Mouse (Mus musculus) urinary bladder, adult 18-20 months (tissue): ENCODE data around the gene Clta.
A peak's percentile ranks its signal among the peaks of the same experiment; 100 is the strongest.

Experiments used
- DNase-seq, 2 experiments: peaks; one replicate each; pipeline ENCODE4 v3.0.0; 2022; ENCODE audit warnings: low spot score in 2 of 2, mixed read lengths in 2 of 2

Clta gene

DNA sequence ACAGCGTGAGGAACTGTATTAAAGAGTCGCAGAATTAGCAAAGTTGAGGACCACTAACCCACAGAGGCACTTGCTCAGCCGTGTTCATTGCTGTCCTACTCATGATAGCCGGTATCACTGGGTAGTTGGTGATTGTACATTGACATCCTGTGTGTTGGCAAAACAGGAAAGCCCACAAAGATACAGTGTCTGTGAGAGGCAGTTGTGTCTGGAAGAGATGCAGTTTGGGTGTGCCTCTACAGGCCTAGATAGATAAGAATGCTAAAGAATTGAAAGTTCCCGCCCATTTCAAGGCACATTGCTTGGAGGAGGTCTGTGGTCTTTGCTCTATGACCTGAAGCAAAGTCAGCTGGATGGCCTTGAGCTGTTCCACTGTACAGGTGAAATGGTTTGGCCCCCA is at the start of gene Clta:
TSS of gene Clta (plus strand) at position 327 of the 400 bp plus-strand sequence.
- DNase-seq: no peak

DNA sequence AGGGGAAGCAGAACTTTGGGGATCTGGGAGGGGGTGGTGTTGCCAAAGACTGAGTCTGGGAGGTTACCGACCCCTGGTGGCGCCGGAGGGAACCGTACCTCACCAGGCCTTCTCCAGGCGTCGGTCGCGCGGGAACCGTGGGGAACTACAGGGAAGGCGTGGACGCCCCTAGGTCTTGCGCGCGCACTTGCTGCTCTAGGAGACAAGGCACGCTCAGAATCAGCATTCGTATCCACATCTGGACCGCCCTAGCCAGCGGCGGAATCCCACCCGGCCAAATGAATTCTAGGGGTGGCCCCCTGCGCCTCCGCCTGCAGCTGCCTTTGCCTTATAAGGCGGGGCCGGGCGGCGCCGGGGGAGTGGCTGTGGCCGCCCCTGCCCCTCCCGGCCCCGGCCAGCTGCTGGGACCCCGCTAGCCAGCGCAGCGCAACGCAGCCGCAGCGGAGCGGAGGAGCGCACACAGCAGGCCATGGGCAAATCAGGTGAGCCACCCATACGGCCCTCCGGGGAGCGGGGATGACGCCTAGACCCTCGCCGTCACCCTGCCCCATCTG is 46.9 kb upstream of the Clta start, which contains the start of gene Glipr2:
TSS of gene Glipr2 (plus strand) at position 110 of the 554 bp plus-strand sequence.
- DNase-seq: peak; percentile 48 to 68

DNA sequence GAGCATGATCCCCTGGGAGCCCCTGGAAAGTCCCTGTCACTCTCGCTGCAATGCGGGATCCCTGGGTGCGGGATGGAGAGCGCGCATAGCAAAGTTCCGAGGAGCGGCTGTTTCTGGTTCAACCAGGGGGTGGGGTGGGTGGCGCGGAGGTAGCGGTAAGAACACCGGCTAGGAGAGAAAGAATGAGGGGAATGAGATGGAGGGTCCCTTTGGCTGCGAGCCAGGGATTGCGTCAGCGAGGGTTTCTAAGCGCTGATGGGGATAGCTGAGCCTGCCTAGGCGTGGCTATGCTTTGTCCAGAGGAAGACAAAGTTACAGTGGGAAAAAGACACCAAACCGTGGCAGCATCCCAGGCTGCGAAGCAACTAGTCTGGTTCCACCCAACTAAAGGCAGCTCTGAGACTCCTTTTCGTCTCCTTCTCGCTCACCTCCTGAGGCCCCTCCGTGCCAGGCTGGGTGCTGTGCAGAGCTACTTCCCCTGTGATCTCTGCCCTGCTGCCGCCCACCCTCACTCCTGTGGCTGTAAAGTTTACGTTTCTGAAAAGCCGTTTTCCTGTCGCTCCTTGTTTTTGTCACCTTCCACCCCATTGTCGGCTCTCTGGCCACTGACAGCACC is 46.3 kb upstream of the Clta start:
- peak in 1 of 2 experiments; percentile 50 for DNase-seq

DNA sequence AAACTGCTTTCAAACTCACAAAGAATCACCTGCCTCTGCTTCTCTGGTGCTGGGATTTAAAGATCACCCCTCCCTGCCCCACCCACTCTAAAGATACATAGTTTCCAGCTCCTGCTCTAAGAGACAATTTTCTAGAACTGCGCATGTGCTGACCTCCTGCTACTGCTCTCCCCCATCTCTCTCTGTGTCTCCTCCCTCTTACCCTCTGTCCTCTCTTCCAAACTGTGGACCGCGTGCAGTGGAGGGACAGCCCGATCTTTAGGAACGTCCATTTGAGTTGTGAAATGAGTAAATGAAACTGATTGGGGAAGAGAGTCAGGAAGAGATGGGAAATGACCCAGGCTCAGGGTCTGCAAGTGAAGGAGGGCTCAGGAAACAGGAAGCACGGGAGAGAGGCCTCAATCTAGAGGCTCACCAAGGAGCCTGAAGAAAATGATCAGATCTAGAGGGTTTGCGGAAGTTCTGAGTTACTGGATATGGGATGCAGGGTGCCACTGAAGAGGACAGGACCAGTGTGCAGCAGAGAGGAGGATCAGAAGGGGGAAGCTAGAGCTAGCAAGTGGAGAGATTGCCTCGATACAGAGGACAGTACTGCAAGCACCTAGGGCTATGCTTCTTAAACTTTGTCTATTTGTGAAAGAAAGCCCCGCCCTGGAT is 44.6 kb upstream of the Clta start:
- no peak for DNase-seq

DNA sequence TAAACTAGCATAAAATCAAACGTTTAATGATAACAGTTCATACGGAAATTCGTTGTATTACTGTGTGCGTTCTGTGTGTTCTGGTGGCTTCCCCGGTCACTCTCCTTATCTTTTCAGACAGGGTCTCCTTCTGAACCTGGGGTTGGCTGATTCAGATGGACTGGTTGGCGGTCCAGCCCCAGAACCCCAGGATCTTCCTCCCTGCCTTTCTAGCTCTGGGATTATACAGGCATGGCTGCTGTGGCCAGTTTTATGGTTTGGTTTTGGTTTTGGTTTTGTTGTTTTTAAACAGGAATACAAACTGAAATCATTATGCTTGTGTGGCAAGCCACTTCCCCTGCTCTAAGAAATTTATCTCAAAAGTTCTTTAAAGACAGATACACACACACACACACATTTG is 44.0 kb upstream of the Clta start:
- no peak for DNase-seq

DNA sequence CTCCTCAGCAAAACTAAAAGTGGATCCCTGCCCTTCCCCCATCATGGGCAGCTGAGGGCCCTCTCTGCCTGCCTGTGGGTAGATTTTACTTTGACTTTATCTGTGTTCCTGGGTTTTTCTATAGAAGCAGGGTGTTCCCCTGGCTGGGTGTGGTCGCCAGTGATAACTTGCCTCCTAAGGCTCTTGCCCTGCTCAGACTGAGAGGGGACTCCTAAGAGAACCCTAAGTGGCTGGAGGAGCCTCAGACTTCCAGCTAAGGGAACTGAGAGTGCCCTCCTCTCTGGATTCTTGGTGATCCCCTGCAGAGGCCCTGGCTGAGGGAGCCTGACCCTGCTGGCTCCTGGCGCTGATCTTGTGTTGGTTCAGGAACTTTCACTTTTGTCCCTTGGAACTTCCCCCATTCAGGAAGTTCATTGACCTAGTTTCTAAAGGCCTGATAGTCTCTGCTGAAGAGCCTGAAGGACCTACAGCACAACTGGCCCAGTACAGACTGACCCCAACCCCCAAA is 39.9 kb upstream of the Clta start:
- no peak for DNase-seq

DNA sequence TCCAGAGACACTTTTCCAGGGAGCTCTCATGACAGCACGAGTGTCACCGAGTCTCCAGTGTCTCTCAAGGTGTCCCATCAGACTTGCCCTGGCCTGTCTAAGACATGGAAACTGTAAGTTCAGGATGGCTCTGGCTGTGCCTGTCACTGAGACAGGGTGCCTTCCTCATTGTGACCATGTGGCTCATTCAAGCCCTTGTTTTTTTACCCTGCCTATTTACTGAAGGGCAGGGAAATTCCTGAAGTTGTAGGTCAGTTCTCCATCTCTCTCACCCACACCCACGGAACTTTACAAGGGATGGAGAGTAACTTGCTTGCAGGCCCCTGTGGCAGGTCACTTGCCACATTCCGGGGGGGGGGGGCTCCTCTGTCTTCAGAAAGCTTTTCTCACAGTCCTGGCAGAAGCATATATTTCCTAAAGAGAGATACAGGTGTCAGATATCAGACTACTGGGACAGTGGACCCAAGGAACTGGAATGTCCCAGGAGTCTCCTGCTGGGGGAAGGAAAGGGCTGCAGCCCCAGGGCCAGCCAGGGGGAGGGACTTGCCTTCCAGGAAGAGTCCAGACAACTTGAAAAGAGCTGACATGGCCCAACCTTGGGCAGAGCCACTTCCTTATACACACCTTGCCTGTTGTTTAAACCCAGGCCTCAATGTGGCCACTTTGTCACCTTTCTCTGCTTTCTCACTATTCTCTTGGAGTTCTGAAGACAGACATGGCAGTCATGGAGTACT is 39.1 kb upstream of the Clta start:
- no peak for DNase-seq

DNA sequence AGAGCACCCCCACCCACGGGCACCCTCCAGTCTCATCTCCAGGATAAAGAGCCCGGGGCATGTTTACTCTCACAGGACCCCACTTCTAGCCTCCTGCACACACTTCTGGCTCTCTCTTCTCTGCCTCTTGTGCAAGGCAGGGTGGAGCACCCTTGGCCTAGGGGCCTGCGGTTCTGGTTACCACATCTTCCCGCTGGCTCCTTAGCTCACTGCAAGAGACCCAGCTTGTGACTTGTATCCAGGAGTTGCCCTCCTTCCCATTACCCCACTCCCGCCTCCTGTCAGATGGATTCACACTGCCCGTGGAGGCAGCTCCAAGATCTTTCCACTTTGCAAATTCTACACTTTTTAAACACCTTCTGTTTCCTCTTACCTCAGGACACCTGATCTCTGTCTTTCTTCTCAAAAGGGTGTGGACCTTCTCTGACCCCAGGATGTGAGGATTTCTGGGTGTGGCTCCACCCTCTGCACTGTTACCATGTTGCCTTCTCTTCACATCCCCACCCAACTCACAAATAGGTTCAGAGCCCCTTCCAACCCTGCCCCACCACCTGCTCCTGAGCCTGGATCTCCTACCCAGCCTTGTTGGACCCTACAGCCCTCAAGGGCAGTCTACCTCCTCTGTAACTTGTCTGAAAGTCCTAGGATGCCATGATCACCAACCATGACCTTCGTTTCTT is 38.3 kb upstream of the Clta start:
- no peak for DNase-seq

DNA sequence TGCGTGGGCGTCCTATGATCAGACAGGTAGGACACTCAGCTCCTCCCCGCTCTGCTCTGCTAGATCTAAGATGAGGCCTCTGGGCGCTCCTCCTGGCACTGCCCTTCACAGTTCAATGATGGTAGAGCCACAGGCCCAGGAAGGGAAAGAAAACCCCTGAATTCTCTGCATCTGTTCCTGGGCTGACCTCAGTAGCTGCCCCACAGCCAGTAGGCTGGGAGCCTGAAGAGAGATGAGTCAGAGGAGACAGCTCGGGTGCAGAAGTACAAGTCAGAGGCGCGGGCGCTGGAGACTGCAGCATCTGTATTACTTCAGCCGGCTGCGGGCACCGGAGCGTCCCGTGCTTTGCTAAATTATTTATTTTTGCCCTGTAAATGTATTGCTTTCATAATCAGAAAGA is 35.6 kb upstream of the Clta start:
- DNase-seq: peak; percentile 26 to 66

DNA sequence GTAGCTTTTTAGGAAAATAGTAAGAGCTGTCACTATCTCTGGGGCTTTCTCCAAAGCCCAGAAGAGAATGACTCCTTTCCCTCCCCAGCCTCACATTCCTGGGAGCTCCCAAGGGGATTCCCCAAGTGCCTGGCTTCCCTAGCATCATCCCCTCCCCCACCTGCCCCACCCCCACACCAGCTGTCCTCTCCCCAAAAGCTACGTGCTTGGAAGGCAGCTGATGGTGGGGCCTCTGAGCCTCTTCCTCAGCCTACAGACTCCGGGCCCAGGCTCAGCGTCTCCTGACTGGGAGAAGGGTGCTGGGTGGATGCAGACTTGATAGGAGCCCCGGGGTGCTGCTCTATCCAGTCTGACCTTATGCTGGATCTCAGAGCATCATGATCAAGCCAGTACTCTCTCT is 34.9 kb upstream of the Clta start:
- no peak for DNase-seq

DNA sequence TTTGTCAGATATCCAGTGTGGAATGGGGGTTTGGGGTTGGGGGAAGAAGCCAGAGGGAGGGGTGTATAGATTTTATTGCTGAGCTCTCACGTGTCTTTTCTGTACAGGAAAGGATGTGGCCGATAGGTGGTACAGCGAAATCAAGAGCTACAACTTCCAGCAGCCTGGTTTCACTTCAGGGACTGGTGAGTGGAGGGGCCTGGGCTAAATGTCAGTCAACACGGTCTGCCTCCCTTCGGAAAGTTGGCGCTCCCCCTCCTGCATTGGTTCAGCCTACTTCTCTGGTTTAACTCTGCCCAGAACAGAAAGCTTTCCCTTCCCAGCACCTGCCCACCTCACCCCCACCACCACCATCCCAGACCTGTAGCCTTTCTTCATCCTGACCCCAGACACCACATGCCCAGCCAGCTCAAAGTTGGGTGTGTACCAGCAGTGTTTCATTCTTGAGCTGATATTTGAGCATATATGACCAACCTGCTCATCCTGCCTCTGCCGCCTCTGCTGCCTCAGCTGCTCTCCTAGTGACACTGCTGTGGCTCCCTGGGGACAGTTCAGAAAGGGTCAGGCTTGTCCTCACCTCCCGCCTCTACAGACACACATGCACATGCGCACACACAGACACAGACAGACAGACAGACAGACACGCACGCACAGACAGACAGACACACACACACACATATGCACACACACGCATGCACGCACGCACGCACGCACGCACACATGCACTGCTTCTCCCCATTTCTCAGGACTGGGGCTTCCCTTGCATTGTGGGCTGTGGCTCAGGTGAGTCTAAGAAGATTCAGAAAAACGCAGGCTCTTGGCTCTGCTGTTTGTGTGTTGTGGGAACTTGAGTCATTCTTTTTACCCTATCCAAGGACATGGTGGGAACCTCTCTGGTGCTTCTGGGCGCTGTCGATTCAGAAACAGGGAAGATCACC is 33.6 kb upstream of the Clta start:
- no peak for DNase-seq

DNA sequence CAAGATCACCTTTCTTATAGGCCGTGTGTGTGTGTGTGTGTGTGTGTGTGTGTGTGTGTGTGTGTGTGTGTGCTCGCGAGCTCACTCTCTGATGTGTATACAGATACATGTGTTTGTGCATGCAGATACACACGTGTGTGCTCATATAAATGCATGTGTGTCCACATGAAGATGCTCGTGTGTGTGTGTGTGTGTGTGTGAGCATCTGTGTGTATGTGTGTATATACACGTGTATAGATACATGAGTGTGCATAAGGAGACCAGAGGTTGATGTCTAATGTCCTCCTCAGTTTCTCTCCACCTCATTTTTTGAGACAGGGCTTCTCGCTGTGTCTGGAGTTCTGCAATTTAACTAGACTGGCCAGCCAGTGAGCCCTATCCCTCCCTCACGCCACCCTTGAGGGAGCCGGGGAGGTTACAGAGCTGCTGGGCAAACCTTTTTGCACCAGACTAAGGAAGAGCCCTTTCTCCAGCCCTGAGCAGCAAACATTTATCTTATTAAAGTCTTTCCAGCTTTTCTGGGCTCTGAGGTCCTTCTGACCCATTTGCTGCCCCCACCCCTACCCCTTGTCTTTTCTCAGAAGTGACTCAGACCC is 32.6 kb upstream of the Clta start:
- no peak for DNase-seq

DNA sequence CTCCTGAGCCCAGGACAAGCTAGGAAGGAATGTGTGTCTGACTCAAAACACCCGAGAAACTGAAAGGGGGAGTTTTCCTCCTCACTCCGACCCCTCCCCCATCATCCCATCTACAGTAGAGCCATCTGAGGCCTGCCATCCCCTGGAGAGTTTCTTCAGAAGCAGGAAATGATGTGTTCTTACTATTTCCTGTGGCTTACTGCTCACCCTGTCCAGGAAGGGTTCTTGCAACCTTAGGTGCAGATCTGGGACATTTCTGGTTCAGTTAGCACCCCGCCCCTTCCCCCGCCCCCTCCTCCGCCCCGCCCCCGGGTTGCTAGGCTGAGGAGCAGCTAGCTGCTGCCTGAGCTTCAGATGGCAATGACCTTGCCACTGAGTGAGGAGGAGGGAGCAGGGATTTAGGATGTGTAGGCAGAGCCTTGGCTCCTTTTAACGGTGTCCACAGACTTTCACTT is 32.1 kb upstream of the Clta start:
- no peak for DNase-seq

DNA sequence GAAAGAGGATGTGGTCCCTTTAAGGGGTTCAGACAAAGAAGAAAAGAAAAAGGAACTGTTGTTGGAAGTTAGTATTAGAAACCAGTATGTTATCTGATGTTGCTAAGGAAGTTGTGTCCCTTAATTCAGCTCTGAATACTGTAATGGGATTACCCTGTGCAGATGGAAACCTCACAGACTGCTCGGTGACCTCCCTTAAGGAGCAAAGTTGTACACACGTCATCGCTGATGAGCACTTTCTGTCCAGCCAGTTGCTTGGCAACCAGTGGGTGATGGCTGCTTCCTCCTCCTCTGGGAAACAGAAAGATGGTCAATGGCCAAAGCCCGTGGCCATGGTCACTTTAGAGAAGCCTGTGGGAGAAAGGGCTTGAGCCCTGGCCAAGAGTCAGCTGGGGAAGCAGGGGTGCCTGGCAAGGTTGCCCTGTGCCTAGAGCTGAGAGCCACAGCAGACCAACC is 30.7 kb upstream of the Clta start:
- DNase-seq: no peak

DNA sequence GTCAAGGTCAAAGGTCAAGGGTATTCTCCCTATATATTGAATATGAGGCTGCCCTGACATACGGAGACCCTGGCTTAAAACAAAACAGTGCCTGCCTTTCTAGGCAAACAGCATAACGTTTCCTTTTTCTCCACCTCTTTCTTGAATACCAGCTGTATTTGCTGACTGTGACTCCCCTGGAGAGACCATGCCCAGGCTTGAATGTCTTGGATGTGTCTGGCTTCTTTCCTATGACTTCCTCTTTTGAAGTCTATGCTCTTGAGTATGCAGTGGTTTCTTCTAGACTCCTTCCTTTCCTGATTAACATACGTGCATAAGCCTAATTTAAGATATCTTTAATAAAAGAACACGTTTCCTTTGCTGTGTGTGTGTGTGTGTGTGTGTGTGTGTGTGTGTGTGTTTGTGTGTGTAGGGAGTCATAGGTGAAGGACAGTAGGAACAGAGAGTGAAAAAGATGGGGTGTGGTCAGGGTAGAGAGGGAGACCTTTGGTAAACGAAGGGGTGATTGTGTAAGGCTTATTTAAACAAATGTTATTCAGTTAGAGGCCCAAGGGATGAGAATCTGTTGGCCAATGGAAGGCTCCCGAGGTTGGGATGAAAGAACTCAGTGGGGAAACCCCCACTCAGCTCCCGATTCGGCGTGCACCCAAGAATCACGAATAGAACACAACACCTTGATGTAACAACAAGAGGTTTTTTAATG is 29.2 kb upstream of the Clta start:
- no peak for DNase-seq

DNA sequence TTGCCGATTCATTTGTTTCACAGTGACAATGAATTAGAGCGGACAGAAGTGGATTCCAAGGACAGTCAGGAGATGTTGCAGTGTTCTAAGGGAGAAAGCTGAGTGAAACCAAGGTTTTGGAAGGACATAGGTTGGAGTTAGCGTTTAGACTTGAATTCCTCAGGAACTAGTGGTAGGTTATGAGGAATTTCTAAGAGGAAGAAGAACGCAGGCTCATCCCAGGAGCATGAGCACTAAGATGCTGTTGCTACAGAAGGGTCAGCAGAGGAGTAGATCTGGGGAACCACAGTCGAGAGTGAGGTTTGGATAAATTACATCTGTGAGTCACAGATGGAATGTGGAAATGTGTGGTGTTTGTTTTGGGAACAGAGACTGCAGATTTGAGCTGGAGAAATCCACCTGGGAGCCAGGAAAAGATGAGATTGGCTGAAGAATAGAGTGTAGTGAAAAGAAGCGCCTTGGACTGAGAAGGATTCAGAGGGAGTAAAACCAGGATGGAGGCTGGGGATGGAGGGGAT is 28.0 kb upstream of the Clta start:
- no peak for DNase-seq

DNA sequence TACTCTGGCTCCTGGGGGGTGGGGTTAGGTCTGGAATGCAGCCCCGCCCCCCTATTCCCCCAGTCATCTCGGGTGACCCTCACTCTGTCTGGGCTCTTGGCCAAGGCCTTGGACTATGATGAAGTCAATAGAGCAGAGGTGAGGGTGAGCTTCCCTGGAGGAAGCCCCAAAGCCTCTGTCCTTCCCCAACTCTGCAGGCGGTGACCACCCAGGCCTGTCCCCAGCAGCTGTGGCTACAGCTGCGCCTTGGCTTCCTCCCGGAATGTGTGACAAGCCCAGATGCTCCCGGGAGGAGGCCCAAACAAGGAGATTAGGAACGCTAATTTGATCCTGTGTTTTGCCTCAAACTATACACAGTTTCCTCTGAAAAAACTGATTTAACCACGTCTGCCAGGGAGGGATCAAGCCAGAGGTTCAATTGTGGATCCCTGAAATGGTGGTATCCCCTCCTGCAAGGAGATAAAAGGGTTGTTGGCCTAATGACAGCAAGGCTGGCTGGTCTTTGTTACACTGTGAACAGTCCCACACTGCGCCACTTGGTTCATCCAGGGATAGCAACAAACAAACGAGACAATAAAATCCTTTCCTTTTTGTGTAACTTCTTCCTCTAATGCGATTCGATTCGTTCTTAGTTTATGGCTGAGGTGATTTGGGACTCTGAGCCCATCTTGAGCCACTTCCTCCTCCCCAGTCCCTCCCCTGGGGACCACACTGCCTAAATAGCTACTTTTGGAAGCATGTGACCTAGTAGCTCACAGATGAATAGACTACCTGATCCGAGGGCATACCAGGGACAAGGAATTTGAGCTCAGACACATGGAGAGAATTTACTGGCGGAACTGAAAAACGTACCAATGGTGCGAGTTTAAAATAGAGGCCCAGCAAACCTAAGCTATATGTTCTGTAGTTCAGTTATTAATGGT is 25.5 kb upstream of the Clta start:
- no peak for DNase-seq

DNA sequence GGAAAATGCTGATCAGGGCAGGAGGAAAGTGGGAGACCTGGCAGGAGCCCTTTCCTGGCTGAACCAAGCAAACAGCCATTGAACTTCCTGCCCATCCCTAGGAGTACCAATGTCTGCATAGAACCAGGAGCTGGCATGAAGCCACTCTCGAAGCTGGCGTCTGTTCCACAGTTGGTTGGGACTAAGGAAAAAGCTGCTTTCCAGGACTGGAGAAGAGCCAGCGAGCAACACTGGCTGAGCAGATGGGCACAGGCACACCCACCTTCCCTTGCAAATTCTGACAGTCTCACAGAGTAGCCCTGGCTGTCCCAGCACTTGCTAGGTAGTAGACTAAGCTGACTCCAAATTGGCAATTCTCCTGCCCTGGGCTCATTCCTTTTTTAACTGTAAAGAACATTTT is 24.5 kb upstream of the Clta start:
- DNase-seq: no peak
